Mouse (Mus musculus): ENCODE data around the gene Cd82. TPM values are rescaled to one million over a fixed set of nuclear protein-coding genes. Genes with fewer than 3 reads are reported as not detected.

Gene Cd82
- polyA plus RNA-seq, 1 experiment from 2014 or later, result 22.2 TPM

DNA sequence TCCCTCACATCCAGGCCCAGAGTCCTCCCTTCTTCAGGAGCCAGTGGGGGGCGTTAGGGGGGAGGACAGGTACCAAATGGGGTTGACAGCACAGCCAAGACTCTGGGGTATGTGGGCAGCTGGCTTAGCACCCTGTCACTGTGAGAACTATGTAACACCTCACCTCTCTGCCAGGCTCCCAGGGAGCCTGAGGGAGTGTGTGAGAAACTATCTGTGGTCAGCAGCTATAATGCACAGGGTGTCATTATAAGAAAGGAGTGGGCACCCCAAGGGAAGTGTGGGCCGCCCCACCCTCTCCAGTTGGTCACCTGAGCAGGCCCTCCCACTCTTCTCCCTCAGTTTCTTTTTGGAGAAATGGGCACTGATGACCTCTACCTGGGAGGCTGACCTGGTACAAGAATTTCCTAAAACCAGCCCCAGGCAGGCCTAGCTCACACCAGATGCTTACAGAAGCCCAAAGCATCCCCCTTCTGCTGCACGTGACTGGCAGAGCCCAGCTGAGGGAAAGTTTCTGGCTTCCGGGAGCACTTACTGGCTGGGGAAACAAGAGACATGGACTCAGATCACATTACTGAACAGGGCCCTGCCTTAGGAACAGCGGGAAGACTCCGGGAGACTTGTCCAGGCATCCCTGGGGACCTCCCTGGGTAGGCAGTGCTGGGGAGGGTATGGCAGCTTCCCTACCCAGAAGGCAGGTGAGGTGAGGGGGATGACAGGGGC is 11.6 kb downstream of the Cd82 start:
- no peaks in the 10 kb centered on the region for H3K9me3 ChIP-seq (ENCODE audit: low read depth, low read length)
- no peak overlapping the region for H3K4me3 ChIP-seq (ENCODE audit: low read depth, low read length)
- peaks cover 14% of the 10 kb centered on the region for H3K4me1 ChIP-seq (ENCODE audit: insufficient read depth)
- no peak overlapping the region for H3K9ac ChIP-seq
- peak overlapping the region; percentile 38; the same call in 1 of the 2 replicates for H3K27ac ChIP-seq (ENCODE audit: low read depth)
- no peak for DNase-seq
- no peaks in the 10 kb centered on the region for H3K27me3 ChIP-seq (ENCODE audit: insufficient read depth, low read length)
- no peak for TF ChIP-seq CTCF (IDR thresholded peaks at IDR 0.05; ENCODE audit: low read depth)
- H3K4me2 ChIP-seq, result no peak overlapping the region
- no peak for ATAC-seq (ENCODE audit: insufficient read depth)
- WGBS, result 45% methylated on average over 6 of the region's 6 CpGs
- H3K36me3 ChIP-seq (ENCODE audit: insufficient read depth), result no peaks in the 10 kb centered on the region

DNA sequence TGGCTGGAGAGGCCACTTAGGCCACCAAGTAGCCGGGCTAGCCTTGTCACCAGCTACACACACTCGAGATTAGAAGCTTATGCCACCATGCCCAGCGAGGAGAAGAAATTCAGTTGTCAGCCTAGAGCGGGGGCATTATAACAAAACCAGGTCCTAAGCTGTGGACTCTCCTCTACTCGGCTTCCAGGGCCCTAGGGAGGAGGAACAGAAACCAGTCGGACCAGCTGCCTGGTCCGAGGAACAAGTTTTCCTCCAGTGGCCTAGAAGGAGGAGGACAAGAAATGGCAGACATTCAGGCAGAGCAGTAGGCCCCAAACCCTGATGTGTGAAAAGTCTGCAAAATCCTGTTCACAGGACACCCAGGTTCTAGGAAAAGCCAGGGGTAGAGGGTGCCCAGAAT is 12.2 kb downstream of the Cd82 start:
- H3K27me3 ChIP-seq (ENCODE audit: insufficient read depth, low read length), result no peaks in the 10 kb centered on the region
- H3K4me1 ChIP-seq (ENCODE audit: insufficient read depth), result peaks cover 14% of the 10 kb centered on the region
- H3K4me2 ChIP-seq, result no peak overlapping the region
- no peak overlapping the region for H3K4me3 ChIP-seq (ENCODE audit: low read depth, low read length)
- H3K36me3 ChIP-seq (ENCODE audit: insufficient read depth), result no peaks in the 10 kb centered on the region
- peak; percentile 49 for DNase-seq
- WGBS, result 66% methylated on average over 7 of the region's 7 CpGs
- H3K9ac ChIP-seq, result no peak overlapping the region
- H3K27ac ChIP-seq (ENCODE audit: low read depth), result peak overlapping the region; percentile 38; the same call in 1 of the 2 replicates
- no peaks in the 10 kb centered on the region for H3K9me3 ChIP-seq (ENCODE audit: low read depth, low read length)
- ATAC-seq (ENCODE audit: insufficient read depth), result no peak
- TF ChIP-seq CTCF (IDR thresholded peaks at IDR 0.05; ENCODE audit: low read depth), result no peak

DNA sequence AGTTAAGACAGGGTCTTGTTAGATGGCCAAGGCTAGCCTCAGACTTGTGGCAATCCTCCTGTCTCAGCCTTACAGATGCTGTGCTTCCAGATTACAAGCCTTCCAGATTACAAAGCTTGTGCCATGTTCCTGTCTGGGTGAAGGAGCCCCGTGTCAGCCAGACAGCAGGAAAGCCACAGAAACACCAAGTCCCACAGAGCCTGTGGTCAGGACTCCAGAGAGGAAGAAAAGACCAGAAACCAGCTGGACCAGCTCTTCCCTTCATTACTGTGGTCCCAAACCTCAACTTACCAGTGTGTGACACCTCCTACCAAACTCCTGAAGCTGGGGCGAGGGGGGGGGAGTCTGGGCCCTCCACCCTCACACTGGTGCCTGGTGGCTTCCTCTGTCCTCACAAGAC is 13.3 kb downstream of the Cd82 start:
- Histone ChIP-seq H3K4me3 (ENCODE audit: low read depth, low read length) (no peak overlapping the region), H3K4me2 (no peak overlapping the region), H3K9me3 (ENCODE audit: low read depth, low read length) (no peaks in the 10 kb centered on the region), H3K27me3 (ENCODE audit: insufficient read depth, low read length) (no peaks in the 10 kb centered on the region), H3K27ac (ENCODE audit: low read depth) (no peak overlapping the region), H3K36me3 (ENCODE audit: insufficient read depth) (no peaks in the 10 kb centered on the region), H3K9ac (no peak overlapping the region), H3K4me1 (ENCODE audit: insufficient read depth) (peaks cover 7% of the 10 kb centered on the region)
- no peak for ATAC-seq (ENCODE audit: insufficient read depth)
- WGBS, result 45% methylated on average over 2 of the region's 2 CpGs
- no peak for DNase-seq
- no peak for TF ChIP-seq CTCF (IDR thresholded peaks at IDR 0.05; ENCODE audit: low read depth)

DNA sequence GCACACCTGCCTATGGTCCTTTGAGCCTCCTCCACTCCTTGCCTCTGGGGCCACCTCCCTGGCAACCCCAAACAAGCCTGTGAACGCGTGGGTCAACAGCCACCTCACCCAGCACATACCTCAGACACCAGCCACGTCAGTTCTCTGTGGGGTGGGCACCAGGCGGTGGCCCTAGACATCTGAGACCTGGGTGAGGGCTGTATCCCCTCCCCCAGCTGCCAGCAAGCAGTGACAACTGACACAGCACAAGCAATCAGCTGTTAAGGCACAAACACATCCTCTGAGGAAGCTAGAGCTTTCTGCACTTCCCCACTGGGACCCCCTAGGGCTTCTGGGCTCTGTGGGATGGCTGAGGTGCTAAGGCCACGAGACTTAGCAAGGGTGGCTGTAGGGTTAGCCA is 14.2 kb downstream of the Cd82 start:
- 0 out of 2 replicates have a peak, but pooled peaks cover 4% of the 10 kb centered on the region for H3K4me1 ChIP-seq (ENCODE audit: insufficient read depth)

DNA sequence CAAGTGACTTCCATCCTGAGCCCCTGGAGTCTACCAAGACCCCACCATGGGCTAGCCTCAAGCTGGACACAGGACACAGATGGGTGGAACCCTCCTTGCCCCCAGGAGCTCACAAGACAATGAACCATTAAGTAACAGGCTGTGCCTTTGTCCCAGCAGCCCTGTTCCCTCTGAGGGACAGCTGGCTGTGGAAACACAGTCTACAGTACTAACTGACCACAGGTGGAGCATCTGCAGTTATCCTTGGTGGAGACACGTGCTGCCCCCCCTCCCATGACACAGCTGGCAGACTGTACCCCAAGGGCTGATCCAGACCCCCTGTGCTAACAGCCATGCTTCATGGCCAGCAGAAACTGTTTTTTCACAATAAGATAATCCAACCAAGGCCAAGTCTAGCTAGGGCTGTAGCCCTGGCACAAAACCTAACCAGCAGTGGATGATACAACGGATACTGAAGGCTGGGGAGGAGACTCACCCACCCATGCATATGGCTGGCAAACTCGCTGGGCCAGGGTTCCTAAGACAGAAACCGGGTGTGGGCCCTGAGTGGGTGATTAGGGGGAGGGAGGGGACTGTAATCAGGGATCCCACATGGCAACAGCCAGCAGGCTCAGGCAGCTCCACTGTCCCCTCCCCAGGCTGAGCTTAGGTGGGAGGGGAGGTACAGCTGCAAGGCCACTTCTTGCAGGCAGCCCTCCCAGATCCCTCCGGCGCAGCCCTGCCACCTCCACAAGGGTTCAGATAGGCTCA is 15.3 kb downstream of the Cd82 start:
- H3K4me2 ChIP-seq, result no peak overlapping the region
- H3K4me3 ChIP-seq (ENCODE audit: low read depth, low read length), result no peak overlapping the region
- 73% methylated on average over 6 of the region's 6 CpGs for WGBS
- DNase-seq, result no peak
- H3K9me3 ChIP-seq (ENCODE audit: low read depth, low read length), result no peaks in the 10 kb centered on the region
- H3K36me3 ChIP-seq (ENCODE audit: insufficient read depth), result no peaks in the 10 kb centered on the region
- 0 out of 2 replicates have a peak, but pooled peaks cover 4% of the 10 kb centered on the region for H3K4me1 ChIP-seq (ENCODE audit: insufficient read depth)
- H3K27ac ChIP-seq (ENCODE audit: low read depth), result no peak overlapping the region
- no peaks in the 10 kb centered on the region for H3K27me3 ChIP-seq (ENCODE audit: insufficient read depth, low read length)
- no peak overlapping the region for H3K9ac ChIP-seq
- no peak for TF ChIP-seq CTCF (IDR thresholded peaks at IDR 0.05; ENCODE audit: low read depth)
- ATAC-seq (ENCODE audit: insufficient read depth), result peak; percentile 15; the same call in 1 of the 2 replicates

More for the DNA sequence above, 14.2 kb downstream of the Cd82 start:
- Histone ChIP-seq H3K9me3 (ENCODE audit: low read depth, low read length) (no peaks in the 10 kb centered on the region), H3K27me3 (ENCODE audit: insufficient read depth, low read length) (no peaks in the 10 kb centered on the region), H3K36me3 (ENCODE audit: insufficient read depth) (no peaks in the 10 kb centered on the region), H3K27ac (ENCODE audit: low read depth) (no peak overlapping the region), H3K9ac (no peak overlapping the region), H3K4me2 (no peak overlapping the region), H3K4me3 (ENCODE audit: low read depth, low read length) (no peak overlapping the region)
- ATAC-seq (ENCODE audit: insufficient read depth), result no peak
- no peak for TF ChIP-seq CTCF (IDR thresholded peaks at IDR 0.05; ENCODE audit: low read depth)
- no peak for DNase-seq
- 60% methylated on average over 5 of the region's 5 CpGs for WGBS

DNA sequence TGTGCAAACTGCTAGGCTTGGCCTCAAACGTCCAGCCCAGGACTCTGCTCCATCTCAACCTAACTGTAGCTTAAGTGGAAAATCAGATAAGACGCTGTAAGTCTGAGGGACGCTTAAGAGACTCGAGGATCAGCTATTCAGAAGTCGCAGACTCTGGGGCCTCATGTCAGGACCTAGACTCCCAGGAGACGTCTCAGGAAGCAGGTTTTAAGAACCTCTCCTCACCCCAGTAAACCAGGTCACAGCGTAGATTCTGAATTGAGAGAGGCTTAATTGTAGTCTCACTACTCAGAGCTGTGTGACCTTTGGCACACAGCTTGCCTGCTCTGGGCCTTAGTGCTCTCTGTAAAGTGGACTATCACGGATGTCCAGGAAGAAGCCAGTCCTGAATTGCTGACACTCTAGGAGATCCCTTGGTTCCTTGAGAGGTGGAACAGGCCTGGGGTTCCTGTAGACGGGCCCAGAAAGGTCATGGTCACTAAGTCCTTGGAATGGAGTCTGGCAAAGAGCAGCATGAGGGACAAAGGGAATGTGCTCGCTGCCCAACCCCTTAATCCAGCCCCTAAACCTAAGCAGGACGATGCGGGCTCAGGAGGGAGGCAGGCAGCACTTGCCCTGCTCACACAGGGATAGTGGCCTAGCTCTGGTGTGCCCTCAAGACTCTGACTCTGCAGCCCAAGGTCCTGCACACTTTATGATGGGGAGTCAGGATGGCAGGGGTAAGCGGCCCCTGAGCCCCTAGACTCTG is 16.2 kb downstream of the Cd82 start:
- H3K4me1 ChIP-seq (ENCODE audit: insufficient read depth), result 0 out of 2 replicates have a peak, but pooled peaks cover 4% of the 10 kb centered on the region
- H3K36me3 ChIP-seq (ENCODE audit: insufficient read depth), result no peaks in the 10 kb centered on the region
- H3K9ac ChIP-seq, result no peak overlapping the region
- no peak overlapping the region for H3K4me2 ChIP-seq
- WGBS, result 66% methylated on average over 13 of the region's 13 CpGs
- H3K4me3 ChIP-seq (ENCODE audit: low read depth, low read length), result no peak overlapping the region
- no peak for DNase-seq
- ATAC-seq (ENCODE audit: insufficient read depth), result no peak
- TF ChIP-seq CTCF (IDR thresholded peaks at IDR 0.05; ENCODE audit: low read depth), result no peak
- no peaks in the 10 kb centered on the region for H3K27me3 ChIP-seq (ENCODE audit: insufficient read depth, low read length)
- no peaks in the 10 kb centered on the region for H3K9me3 ChIP-seq (ENCODE audit: low read depth, low read length)
- H3K27ac ChIP-seq (ENCODE audit: low read depth), result no peak overlapping the region

DNA sequence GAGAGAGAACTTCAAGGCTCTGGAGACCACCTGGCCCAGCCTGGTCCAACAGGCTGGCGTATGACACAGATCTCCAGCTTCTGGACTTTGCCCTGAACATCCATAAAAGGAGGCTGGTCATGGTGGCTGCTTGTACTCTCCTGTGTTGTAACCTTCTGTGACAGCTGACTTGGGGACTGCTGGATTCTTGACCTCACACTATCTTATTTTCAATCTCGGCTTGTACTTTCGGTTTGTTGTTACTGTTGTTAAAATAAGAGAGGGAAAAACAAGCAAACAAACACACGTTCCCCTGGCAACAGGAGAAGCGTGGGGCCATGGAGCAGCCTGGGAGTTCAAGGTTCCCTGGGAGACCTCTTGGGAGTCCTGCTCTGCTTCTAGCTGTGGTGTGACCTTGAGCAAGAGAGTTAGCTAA is 17.7 kb downstream of the Cd82 start:
- H3K36me3 ChIP-seq (ENCODE audit: insufficient read depth), result no peaks in the 10 kb centered on the region
- H3K4me3 ChIP-seq (ENCODE audit: low read depth, low read length), result no peak overlapping the region
- no peak overlapping the region for H3K4me2 ChIP-seq
- H3K27me3 ChIP-seq (ENCODE audit: insufficient read depth, low read length), result no peaks in the 10 kb centered on the region
- DNase-seq, result no peak
- no peaks in the 10 kb centered on the region for H3K4me1 ChIP-seq (ENCODE audit: insufficient read depth)
- H3K9ac ChIP-seq, result no peak overlapping the region
- 74% methylated on average over 5 of the region's 5 CpGs for WGBS
- TF ChIP-seq CTCF (IDR thresholded peaks at IDR 0.05; ENCODE audit: low read depth), result no peak
- ATAC-seq (ENCODE audit: insufficient read depth), result no peak
- no peak overlapping the region for H3K27ac ChIP-seq (ENCODE audit: low read depth)
- no peaks in the 10 kb centered on the region for H3K9me3 ChIP-seq (ENCODE audit: low read depth, low read length)
